Mouse (Mus musculus): ENCODE measurements around the gene Lilrb4a. TPM values are rescaled to one million over a fixed set of nuclear protein-coding genes. Genes with fewer than 3 reads are reported as not detected.

Gene Lilrb4a
- polyA plus RNA-seq, 1 experiment from 2014 or later, result 2.0 TPM

DNA sequence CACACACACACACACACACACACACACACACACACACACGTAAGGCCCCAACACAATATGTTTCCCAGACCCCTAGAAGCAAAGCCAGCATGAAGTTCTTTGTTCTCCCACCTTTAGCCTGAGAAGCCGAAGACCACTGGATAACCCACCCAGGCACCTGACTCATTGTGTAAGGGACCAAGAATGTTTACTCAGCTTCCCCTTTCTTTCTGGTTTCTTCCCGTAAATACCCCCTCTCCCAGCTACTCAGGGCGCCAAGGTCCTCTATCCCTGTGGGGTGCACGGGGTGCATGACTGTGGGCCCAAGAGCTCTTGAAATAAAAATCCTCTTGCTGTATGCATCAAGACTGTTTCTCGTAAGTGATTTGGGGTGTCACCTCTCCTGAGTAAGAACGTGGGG is 35.3 kb downstream of the Lilrb4a start:
- H3K4me3 ChIP-seq (ENCODE audit: low read length), result no peak overlapping the region
- H3K4me2 ChIP-seq (replicated peaks; ENCODE audit: low read depth, low read length), result no peak overlapping the region
- H3K36me3 ChIP-seq (ENCODE audit: insufficient read depth, low read length), result no peaks in the 10 kb centered on the region
- no peaks in the 10 kb centered on the region for H3K4me1 ChIP-seq (ENCODE audit: insufficient read depth, low read length)
- no peak for ATAC-seq (ENCODE audit: low FRiP score, low TSS enrichment)
- no peak overlapping the region for H3K9ac ChIP-seq (replicated peaks; ENCODE audit: low read length)
- no peaks in the 10 kb centered on the region for H3K9me3 ChIP-seq (ENCODE audit: low read length)
- WGBS, result 81% methylated on average over 7 of the region's 7 CpGs
- H3K27ac ChIP-seq (ENCODE audit: low read length), result no peak overlapping the region
- no peaks in the 10 kb centered on the region for H3K27me3 ChIP-seq (ENCODE audit: insufficient read depth, low read length)

GRCm38 (mm10) chr10:51526633-51527032 is 35.9 kb downstream of the Lilrb4a start:
- no peak for ATAC-seq (ENCODE audit: low FRiP score, low TSS enrichment)
- 72% methylated on average over 4 of the region's 4 CpGs for WGBS
- no peak overlapping the region for H3K9ac ChIP-seq (replicated peaks; ENCODE audit: low read length)
- no peaks in the 10 kb centered on the region for H3K4me1 ChIP-seq (ENCODE audit: insufficient read depth, low read length)
- H3K4me3 ChIP-seq (ENCODE audit: low read length), result no peak overlapping the region
- H3K9me3 ChIP-seq (ENCODE audit: low read length), result no peaks in the 10 kb centered on the region
- H3K27ac ChIP-seq (ENCODE audit: low read length), result no peak overlapping the region
- H3K36me3 ChIP-seq (ENCODE audit: insufficient read depth, low read length), result no peaks in the 10 kb centered on the region
- H3K4me2 ChIP-seq (replicated peaks; ENCODE audit: low read depth, low read length), result no peak overlapping the region
- H3K27me3 ChIP-seq (ENCODE audit: insufficient read depth, low read length), result no peaks in the 10 kb centered on the region

DNA sequence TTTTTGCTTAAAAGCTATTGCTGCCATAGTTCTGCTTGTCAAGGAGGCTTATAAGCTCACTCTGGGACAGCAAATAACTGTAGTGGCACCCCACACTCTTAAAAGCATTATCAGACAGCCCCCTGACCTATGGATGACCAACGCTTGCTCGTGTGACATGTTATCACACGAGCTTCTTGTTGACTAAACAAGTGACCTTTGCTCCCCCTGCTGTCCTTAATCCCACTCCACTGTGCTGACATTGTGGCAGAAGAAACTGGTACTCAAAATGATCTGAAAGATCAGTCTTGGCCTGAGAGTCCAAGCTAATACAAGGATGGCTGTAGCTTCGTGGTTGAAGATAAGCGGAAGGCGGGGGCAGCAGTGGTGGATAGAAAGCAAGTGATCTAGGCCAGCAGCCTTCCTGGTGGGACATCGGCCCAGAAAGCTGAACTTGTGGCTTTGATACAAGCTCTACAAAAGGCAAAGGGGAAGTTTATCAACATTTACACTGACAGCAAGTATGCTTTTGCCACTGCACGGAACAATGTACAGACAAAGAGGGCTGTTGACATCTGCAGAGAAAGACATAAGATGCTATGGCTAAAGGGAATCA is 38.2 kb downstream of the Lilrb4a start:
- 70% methylated on average over 8 of the region's 8 CpGs for WGBS
- no peaks in the 10 kb centered on the region for H3K9me3 ChIP-seq (ENCODE audit: low read length)
- no peaks in the 10 kb centered on the region for H3K27me3 ChIP-seq (ENCODE audit: insufficient read depth, low read length)
- no peak overlapping the region for H3K27ac ChIP-seq (ENCODE audit: low read length)
- no peak overlapping the region for H3K4me3 ChIP-seq (ENCODE audit: low read length)
- H3K4me1 ChIP-seq (ENCODE audit: insufficient read depth, low read length), result no peaks in the 10 kb centered on the region
- no peak overlapping the region for H3K4me2 ChIP-seq (replicated peaks; ENCODE audit: low read depth, low read length)
- no peaks in the 10 kb centered on the region for H3K36me3 ChIP-seq (ENCODE audit: insufficient read depth, low read length)
- no peak for ATAC-seq (ENCODE audit: low FRiP score, low TSS enrichment)
- no peak overlapping the region for H3K9ac ChIP-seq (replicated peaks; ENCODE audit: low read length)

DNA sequence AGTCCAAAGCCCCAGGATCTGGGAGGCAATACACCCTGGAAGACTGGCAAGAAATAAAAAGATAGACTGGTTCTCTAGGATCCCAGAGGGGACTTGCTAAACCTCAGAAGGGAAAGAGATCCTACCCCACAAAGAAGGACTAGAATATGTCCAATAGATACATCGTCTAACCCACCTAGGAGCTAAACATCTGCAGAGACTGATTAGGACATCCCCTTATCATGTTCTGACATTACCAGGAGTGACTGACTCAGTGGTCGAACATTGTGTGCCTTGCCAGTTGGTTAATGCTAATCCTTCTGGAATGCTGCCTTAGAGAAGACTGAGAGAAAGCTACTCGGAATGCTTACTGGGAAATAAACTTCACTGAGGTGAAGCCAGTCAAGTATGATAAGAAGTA is 38.7 kb downstream of the Lilrb4a start:
- WGBS, result 81% methylated on average over 3 of the region's 3 CpGs
- Histone ChIP-seq H3K27ac (ENCODE audit: low read length) (no peak overlapping the region), H3K9me3 (ENCODE audit: low read length) (no peaks in the 10 kb centered on the region), H3K4me2 (replicated peaks; ENCODE audit: low read depth, low read length) (no peak overlapping the region), H3K36me3 (ENCODE audit: insufficient read depth, low read length) (no peaks in the 10 kb centered on the region), H3K4me3 (ENCODE audit: low read length) (no peak overlapping the region), H3K27me3 (ENCODE audit: insufficient read depth, low read length) (no peaks in the 10 kb centered on the region), H3K4me1 (ENCODE audit: insufficient read depth, low read length) (no peaks in the 10 kb centered on the region), H3K9ac (replicated peaks; ENCODE audit: low read length) (no peak overlapping the region)
- no peak for ATAC-seq (ENCODE audit: low FRiP score, low TSS enrichment)

GRCm38 (mm10) chr10:51530813-51531212 is 40.1 kb downstream of the Lilrb4a start:
- Histone ChIP-seq H3K9ac (replicated peaks; ENCODE audit: low read length) (no peak overlapping the region), H3K9me3 (ENCODE audit: low read length) (no peaks in the 10 kb centered on the region), H3K4me3 (ENCODE audit: low read length) (no peak overlapping the region), H3K27me3 (ENCODE audit: insufficient read depth, low read length) (no peaks in the 10 kb centered on the region), H3K36me3 (ENCODE audit: insufficient read depth, low read length) (no peaks in the 10 kb centered on the region), H3K27ac (ENCODE audit: low read length) (no peak overlapping the region), H3K4me1 (ENCODE audit: insufficient read depth, low read length) (no peaks in the 10 kb centered on the region), H3K4me2 (replicated peaks; ENCODE audit: low read depth, low read length) (no peak overlapping the region)
- WGBS, result 86% methylated on average over 7 of the region's 7 CpGs
- no peak for ATAC-seq (ENCODE audit: low FRiP score, low TSS enrichment)

Other genes with a start within 250 kb of the Lilrb4a start
- 0.87 and 0.96 TPM in 2 replicates for gene Gm49339, start 10.3 kb upstream of the Lilrb4a start, polyA plus RNA-seq (2015; fragmentation: Nextera tagmentation; extraction: Ambion mirVana)
- 0.72 and 0.81 TPM in 2 replicates for gene Lilr4b, start 10.3 kb upstream of the Lilrb4a start, polyA plus RNA-seq (2015; fragmentation: Nextera tagmentation; extraction: Ambion mirVana)
- gene Fam162b, start 99.6 kb downstream of the Lilrb4a start, polyA plus RNA-seq (2015; fragmentation: Nextera tagmentation; extraction: Ambion mirVana), result 2.2 and 2.4 TPM in 2 replicates
- 0.14 TPM in 1 of 2 replicates, not detected in the other for gene Gprc6a, start 140.5 kb downstream of the Lilrb4a start, polyA plus RNA-seq (2015; fragmentation: Nextera tagmentation; extraction: Ambion mirVana)
- not detected in 2 replicates for gene Rfx6, start 186.8 kb downstream of the Lilrb4a start, polyA plus RNA-seq (2015; fragmentation: Nextera tagmentation; extraction: Ambion mirVana)

Measured in kidney, embryonic 16.5 days (tissue).